Mouse (Mus musculus) ovary, postnatal 14 days (tissue): ENCODE results near the gene Tmc8.
"Not testable (repeated sequence)": the region's sequence is repeated elsewhere in the genome, so short reads cannot be mapped to it uniquely, and the experiment has no call there.

ENCODE experiments used
- DNase-seq: peaks from one replicate; pipeline ENCODE4 v3.0.0; 2022; ENCODE audit warnings: low spot score

Gene Tmc8

DNA sequence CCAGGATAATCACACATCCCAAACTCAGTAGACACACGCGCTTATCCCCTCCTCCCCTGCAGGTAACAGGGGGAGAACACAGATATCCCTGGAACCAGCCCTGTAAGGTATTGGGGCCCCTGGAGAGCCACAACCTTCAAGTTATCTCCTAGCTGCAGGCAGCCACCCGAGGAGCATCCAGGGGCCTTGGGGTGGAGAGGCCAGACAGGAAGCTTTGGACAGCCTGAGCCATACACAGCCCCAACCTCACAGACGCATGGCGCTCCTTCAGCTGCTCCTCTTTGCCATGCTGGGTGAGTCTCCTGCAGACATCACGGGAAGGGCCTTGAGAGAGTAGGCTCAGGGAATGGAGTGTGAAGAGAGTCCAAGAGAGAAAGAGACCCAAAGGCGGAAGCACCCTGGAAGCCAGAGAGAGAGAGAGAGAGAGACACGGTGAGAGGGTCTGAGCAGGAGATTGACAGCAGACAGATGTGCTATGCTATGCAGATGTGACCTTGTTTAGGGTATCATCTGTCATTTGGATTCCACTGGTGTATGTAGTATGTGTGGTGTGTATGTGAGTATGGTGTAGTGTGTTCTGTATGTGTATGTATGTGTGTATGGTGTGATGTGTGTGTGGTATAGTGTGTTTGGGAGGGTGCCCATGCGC is 15.8 kb downstream of the Tmc8 start, which contains the start of gene 6030468B19Rik:
TSS of gene 6030468B19Rik (plus strand) at position 150 of the 649 bp plus-strand sequence.
- DNase-seq = no peak

DNA sequence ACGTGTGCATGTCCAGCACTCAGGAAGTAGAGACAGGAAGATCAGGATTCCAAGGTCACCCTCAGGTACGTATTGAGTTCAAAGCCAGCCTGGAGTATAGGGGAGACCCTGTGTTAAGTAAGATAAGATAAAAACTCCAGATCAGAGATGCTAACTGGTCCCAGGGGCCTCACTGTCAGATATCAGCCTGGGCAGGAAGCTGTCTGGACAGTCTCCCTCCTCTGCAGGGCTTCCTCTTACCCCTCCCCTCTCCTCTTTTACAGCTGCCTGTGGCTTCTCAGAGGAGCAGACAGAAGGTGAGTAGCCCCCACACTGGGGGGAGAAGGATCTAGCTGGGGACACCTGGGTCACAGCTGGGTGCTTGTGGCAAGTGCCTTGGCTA is 16.3 kb downstream of the Tmc8 start:
- DNase-seq = no peak

DNA sequence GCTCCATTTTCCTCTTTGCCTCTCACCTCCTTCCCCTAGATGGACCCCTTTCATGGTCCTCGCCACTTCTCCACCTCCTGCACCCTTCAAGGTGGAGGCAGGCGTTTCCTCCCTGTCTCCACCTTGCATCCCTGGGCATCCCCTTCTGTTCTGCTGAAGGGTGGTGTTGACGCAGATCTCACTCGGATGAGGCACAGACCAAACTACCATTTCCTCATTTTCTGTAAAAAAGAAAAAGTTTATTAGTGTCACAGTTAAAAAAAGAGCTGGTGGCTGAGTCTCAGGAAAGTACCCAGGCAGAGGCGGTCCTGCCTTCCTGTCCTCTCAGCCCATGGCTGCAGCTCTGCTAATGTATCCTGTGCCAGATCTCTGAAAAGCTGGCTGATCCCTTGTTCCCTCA is 17.3 kb downstream of the Tmc8 start:
- DNase-seq = no peak

DNA sequence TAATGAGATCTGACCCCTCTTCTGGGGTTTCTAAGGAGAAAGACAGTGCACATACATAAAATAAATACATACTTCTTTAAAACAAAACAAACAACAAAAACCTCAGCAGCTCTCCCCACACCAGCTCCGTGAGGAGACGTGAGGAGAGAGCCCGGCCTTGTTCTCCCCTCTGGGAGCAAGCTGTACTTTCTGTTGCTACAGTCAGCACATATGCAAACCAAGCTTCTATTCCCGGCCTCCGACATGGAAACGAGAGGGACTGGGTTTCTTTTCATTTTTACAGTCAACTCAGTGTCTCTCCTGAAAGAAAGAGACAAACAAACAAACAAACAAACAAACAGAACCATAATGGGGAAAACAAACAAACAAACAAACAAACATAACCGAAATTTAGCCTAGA is 18.2 kb downstream of the Tmc8 start:
- DNase-seq = no peak

DNA sequence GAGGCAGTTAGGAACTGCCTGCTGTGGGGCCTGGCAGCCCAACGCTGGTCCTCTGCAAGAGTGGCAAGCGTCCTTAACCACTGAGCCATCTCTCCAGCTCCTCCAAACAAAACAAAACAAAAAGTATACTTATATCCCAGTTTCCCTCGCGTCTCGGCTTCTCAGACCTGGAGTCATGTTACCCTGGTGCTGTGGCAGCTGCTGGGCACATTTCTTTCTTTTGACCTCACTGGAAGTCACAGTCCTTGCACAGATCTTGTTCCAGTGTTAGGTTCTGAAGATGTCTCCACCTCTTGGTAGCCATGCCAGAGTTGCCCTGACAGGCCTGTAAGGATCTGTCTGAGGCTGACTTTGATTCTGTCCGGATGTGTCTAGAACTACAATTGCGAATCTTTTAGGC is 19.8 kb downstream of the Tmc8 start:
- DNase-seq = no peak

DNA sequence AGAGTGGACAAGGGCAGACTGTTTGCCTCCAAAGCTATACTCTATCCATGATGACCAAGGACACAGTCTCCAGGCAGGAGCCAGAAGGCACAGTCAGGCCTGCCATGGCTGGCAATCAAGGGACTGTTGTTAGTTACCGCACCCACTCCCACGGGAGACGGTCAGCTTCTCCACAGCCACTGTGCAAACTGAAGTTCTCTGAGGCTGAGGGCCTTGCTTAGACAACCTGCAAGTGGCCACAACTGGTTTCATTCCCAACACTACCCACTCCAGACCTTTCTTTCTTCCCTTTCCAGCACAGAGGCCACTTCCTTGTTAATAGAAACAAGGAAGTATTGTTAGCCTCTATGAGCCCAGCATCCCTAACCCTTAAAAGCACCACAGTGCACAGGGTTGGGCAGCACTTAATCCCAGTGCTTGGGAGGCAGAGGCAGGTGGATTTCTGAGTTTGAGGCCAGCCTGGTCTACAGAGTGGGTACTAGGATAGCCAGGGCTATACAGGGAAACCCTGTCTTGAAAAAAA is 21.4 kb downstream of the Tmc8 start:
- DNase-seq = no peak

DNA sequence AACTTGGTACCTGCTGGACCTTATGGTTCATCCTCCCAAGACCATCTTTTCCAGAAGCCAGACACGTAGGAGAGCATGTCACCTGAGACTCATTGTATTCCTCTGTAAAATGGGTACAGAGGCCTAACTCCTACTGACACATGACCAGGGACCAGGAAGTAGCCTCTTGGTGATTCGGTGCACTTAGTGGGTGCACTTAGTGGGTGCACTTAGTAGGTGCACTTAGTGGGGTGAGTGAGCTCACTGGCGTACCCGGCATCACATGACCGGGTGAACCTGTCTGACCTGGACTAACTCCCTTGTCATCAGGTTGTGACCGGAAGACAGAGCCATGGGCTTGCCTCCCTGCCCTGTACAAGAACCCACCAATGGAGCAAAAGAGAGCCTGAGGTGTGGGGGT is 24.9 kb downstream of the Tmc8 start:
- no peak for DNase-seq

DNA sequence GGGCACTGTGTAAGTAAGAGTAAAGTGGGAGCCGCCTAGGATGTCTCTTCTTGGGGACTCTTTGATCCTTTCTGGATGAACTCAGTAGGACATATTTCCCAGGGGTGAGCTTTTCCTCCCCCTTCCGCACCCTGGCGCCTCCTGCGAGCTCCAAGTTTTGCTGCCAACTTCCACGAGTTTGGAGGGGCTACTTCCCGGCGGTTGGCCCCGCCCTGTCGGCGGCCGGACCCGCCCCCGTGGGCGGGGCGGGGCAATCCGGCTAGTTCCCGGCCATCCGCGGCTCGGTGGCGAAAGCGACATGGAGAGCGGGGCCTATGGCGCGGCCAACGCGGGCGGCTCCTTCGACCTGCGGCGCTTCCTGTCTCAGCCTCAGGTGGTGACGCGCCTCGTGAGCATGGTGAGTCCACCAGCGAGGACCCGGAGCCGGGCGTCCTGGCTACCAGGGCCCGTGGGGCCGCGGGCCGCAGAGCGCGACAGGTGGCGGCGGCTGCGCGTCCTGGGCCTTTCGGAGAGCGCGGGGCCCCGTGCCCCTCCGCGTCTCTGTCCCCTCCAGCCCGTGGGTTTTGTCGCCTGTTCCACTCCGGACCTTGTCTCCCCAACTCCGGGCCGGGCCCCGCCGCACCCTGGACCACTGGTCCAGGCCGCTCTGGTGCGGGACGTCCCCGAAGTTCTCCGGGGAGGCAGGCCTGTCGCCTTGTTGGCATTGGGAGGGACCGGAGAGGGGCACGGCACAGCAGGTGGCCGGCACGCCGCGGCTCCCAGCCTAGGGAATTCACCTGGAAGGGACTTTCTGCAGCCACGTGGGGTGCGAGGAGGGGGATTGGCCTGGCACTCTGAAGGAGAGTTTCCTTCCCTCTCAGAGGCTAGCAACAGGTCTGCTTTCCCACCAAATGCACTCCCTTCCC is 27.8 kb downstream of the Tmc8 start, which contains the start of the genes Gm20708 and Syngr2:
TSS of gene Gm20708 (plus strand) at position 262 of the 905 bp plus-strand sequence.
TSS of gene Syngr2 (plus strand) at position 262 of the 905 bp plus-strand sequence.
- DNase-seq = peak; percentile 58

DNA sequence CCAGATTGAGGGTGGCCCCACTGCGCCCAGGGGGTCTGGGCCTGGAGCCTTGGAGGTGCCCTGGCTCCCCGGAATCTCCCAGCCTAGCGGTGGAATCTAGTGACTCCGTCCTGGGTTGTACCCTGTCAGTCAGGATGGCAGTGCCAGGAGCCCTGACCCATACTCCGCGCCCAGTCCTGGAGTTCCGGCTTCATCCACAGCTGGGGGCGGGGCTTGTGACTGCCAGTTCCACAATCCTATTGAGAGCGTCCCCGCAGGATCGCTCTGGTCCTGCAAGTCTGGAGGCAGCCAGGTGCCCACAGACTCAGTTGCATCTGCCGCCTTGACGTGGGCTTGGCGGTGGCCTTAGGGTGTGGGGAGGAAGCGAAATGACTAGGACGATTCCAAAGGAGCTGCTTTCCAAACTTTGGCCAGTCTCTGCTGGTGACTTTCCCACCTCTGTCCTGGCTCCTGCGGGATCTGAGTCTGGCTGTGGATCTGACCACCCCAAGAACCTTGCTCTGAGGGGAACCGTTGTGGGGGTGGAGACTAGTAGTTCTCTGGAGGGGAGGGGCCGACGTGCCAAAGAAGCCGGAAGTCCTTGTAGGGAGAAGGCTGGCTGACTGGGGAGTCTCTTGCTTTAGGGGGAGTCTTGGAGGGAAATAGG is 28.6 kb downstream of the Tmc8 start:
- DNase-seq = peak; percentile 72

DNA sequence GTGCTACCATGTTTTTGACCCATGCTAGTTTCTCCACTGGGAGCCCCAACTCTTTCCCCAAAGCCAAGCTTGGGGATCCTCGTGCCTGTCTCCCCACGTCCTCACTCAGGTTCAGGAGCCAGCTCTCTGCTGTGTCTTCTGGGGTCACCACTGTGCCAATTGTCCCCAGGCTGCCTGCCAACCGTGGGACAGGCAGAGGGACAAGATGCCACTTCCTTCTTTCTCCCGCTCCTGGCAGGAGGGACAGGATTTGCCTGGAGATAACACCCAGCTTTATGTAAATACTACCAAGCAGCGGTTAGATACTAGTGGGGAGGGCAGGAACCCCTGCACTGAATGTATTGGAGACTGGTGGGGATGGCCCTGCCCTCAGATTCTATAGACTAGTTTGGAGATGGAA is 32.0 kb downstream of the Tmc8 start:
- DNase-seq = no peak

DNA sequence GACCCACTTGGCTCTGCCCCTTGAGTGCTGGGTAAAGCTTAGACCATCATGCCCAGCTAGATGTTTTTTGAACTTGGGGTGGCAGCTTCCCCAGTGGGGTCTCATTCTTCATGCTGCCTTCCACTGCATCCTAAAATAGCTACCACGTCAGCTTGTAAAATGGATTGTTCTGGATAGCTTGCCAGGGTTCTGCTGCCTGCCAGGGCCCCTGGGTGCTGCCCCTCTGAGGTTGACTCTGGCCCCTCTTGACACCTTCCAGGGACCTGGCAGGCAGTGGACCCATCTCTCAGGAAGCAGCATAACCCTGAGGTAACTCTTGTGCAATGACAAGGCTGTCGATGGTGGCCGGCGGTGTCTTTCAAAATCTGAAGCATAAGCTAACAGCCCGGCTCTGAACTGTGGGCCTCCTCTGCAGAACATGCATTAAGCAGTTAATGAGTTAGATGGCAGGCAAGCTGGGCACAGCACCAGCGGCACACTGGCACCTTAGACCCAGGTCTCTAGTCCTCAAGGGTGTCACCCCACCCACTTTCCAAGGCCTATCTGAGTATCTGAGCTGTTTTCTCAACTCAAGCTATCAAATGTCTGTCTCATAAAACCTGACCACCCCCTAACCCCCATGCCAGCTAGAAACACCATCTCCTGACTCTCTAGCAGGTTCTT is 33.0 kb downstream of the Tmc8 start:
- no peak for DNase-seq

DNA sequence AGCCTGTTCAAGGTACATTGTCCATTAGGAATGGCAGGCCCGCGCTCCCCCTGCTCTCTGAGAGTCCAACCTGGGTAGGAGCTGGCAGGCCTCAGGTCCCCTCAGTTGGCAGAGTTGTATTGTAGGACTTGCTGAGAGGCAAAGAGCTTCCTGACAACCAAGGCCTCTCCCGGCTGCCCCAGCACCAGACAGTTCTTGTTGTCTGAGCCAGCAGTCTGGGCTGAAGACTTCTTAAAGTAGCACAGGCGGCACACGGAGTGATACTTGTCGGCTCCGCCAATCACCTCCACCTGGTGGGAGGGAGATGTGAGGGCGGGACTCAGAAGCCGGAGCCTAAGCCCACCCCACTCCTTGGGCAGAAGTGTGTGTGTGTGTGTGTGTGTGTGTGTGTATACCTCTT is 34.0 kb downstream of the Tmc8 start:
- DNase-seq = not testable (repeated sequence)

DNA sequence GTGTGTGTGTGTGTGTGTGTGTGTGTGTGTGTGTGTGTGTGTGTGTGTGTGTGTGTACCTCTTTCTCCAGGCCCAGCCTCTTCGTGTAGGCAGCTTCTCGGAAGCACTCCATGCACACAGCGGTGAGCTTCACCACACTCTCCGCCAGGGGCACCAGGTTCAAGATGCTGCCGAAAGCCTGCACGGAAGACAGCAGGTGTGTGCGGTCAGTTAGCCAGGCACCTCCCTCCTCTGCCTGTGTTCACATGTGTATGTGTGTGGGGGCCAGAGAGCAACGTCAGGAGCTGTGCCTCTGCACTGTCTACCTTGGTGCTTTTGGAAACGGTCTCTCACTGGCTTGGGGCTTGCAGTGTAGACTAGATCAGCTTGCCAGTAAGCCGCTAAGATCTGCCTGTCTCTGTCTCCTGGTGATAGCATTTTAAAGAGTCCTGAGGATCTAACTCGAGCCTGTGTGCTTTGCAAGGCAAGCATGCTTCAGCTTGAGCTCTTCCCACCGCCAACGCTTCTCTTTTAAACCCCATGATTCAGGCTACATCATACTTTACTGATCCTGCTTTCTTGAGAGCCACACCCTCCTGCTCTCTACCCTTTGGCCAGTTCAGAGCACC is 34.6 kb downstream of the Tmc8 start:
- DNase-seq = no peak

DNA sequence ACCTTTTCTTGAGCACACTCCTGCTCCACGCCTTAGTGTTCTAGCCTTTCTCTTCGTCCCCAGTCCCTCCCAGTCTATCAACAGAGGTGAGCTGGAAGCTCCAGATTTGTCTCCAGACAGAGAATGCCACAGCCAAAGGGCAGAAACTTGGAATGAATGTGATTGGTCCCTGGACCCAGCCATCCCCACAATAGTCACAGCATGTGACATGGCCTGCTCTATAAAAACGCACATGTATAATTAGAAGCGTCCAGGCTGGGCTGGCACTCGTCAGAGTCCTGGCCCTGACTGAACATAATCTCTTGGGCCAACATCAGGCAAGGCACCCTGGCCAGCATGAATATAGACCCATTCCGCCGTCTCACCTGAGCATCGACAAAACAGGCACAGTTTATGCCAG is 37.2 kb downstream of the Tmc8 start:
- no peak for DNase-seq

DNA sequence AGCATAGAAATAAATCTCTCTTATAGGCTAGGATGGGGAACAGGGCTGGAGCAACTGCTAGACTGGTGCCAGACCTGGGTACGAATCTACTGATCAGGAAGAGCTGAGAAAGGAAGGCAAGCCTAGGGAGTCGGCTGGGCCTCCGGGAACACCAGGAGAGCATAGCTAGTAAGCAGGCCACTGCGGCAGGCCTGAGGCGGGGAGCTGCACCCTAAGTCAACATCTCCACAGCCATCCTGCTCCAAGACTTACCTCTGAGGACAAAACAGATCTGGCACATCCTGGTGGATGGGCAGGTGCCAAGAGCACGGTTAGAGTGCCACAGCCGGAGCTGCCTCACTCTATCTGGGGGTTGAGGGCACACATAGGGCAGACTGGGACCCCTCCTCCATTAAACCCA is 38.3 kb downstream of the Tmc8 start:
- DNase-seq = no peak

DNA sequence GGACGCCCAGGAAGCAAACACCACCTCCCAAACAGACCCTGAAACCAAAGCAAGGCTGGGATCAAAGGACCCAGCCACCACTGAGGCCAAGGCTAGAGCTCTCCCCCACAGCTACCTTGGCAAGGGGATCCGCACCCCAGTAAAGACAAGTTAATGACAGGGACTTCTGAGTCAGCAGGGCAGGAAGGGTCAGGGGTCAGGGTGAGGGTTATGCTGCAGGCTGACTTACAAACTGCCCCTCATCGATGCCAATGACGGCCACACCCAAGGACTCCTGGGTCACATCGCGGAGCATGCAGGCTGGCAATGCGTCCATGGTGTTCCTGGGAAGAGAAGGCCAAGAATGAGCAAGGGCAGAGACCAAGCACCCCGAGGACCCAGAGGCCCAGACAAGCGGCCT is 40.0 kb downstream of the Tmc8 start:
- DNase-seq = no peak

DNA sequence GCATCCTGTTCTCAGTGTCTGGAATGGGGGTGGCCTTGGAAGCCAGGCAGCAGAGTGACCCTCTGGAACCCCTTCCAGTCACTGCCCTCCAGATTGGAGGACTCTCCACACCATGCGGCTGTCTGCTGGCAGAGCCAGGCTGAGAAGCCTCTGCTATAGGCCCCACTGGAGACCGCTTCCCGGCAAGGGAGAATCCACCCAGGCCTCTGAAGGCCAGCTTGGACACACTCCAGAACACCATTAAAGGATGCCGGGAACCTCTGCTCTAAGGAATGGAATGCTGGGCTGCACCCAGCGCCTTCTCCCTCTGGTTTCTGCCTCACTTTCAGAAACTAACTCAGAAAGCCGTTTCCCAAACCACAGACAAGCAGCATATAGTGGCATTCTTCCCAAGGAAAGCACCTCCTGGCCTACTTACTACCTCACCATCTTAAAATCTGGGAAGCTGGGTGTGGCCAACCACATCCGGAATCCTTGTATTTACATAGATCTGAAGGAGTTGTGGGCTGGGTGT is 40.9 kb downstream of the Tmc8 start:
- no peak for DNase-seq

DNA sequence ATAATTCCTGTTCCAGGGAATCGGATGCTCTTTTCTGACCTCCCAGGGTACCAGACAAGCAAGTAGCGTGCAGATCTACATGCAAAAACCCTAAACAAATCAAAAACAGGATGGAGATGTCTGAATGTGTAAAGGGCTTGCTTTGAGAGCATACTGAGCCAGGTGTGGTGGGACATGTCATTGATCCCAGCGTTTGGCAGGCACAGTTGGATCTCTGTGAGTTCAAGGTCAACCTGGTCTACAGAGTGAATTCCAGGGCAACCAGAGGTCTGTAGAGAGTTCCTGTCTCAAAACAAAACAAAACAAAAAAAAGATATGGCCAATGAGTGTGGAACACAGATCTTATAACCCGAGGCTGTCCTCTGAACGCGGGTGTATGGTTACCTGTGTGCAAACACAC is 41.5 kb downstream of the Tmc8 start:
- no peak for DNase-seq

DNA sequence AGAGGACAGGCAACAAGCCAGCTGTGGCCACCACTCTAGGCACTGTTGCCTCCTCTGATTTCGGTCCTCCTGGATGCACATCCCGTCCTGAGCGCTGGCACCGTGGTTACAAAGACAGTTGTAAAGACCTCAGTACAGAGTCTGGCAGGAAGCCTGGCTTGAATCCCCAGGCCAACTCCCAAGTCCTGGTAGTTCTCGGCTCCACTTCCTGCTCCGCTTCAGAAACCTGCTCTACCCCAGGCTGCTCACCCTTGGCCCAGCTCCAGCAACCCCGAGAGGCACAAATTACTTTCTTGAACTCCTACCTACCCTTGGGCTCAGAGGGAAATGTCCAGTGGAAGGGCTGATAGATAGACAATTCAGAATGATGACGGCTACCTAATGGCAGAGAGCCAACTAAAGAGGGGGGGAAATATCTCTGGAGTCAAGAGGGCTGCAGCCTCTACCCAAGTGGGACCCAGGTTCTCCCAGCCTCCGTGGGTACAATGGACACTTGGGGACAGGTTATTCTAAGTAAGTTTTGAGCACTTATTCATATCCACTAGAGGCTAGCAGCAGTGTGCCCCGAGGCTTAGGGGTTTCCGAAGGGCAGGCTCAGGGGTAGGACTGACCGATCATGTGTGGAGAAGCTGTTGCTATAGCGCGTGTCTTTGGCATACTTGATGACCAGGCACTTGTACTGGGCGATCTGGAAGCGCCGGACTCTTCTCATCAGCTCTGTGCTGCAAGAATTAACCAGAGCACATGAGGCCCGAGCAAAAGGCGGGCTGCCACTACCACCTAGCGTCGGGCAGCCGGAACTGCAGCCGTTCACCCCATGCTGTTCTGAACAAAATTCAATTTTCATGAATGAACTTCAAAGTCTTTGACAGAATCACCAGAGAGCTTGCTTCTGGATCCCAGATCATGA is 42.4 kb downstream of the Tmc8 start:
- DNase-seq = peak; percentile 73
